Mouse (Mus musculus) ovary, postnatal 10 days (tissue): ENCODE measurements around the gene Mcub.

Experiments
- DNase-seq: peaks from one replicate; pipeline ENCODE4 v3.0.0; 2022; ENCODE audit warnings: low spot score

Gene Mcub

DNA sequence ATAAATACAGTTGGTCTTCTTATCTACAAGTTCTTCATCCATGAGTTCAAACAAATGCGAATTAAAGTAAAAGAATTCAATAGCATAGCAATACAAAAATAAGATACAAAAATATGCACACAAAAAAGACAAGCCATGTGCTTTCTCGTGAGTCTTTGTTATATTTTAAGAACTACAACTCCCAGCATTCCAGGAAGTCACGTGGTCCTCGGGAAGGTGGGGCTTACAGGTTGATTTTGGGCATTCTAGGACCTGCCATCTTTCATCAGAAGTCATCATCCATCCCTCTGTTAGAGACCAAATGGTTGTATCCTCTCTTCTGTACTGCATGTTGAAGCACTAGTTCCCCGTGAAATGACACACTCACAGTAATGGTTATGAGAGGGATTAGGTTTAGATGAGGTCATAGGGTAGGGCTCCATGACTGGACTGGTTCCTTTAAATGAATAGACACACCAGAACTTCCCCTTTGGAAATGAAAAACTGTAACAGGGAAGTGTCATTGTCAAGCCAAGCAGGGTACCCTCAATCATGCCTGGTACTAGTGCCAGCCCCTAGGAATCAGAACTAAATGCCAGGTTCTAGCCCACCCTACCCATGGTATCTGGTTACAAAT is 20.7 kb downstream of the Mcub start:
- no peak for DNase-seq

DNA sequence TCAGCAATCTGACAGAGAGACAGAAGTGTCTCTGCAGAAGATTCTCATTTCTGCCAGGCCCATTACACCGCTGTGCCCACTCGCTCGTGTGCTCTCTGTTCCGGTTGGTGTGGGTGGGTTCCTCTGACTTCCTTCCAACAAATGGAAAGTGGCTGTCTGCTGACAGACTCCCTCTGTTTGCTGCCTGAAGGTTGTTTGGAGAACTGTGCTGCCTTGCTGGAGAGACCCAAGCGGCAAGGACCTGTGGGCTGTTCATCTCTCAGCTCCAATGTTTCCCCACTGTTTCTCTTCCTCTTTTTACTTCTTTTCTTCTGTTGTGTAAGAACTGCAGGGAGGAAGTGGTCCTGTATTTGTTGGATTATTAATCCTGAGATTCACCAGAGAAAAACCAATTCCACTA is 21.6 kb downstream of the Mcub start:
- no peak for DNase-seq

DNA sequence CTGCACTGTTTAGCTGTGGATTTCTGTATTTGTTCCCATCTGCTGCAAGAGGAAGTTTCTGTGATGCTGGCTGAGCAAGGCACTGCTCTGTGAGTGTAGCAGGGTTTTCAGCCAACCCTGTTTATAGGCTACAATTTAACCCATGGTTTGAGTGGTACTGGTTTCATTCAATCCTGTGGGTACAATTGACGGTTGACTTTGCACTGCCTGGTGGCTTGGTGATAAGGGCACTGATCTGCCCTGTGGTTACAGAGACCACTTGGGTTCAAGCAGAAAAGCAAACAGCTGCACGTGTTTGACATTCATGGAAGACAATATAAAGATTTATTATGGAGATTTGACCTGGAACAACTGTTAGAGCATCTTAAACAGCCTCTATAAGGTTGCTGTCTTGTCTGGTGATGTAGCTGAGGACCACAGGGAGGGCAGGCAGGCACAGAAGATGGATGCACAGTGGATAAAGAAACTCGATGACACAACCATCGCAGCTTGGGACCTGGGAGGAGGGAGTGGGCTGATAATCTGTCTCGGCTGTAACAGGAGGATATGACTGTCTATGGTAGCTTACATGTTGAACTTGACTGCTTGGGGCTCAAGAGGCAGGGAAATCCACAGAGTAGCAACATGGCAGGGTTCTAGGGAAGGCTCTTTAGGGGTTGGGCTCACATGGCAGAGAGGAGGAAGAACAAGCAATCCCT is 23.6 kb downstream of the Mcub start:
- no peak for DNase-seq

DNA sequence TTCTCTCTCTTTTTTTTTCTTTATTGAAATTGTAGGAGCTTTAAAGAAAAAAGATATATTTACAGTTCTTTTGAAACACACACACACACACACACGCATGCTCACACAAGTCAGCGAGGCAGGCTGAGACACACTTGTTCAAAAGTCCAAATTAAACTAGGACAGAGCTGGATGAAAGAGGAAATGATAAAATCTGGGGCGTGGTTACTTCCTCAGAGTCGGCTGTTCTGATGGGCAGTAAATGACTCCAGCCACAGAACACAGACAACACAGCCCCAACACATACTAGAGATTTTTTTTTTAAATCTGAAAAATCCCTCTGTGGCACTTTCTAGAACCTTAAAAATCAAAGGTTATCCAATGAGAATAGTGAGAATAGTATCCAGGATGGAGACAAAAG is 26.2 kb downstream of the Mcub start:
- no peak for DNase-seq

DNA sequence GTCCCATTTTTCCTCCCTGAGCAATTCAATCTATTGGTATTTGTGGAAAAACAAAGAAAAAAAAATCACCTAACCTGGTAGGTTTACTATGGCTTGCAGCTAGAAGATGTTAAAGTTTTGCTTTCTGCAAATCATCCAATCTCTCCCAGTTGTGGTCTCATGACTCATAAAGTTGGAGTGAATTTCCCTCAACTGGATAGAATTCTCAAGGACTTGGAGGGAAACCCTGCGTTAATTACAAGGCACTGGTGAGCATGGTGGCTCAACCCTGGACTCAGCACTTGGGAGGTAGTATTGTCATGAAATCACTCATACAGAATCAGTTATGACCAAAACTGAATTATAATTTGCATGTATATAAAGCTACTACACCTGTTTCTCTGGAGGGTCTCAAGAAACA is 28.7 kb downstream of the Mcub start:
- DNase-seq, result no peak

DNA sequence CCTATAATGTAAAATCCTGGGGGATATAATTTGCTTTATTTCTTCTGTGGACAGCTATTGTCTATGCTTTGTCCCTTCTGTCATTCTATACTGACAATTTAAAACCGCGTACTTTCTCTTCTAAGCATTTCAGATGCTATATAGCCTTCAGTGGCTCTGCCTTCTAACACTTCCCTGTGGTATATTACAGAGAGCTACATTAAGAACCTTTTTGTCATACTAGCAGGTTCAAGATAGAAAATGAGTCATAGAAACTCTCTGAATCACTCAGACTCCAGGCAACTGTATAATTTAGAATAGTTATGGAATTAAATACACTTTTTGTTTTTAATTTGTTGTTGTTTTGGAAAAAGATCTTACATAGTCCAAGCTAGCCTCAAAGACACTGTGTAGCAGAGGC is 29.2 kb downstream of the Mcub start:
- no peak for DNase-seq

DNA sequence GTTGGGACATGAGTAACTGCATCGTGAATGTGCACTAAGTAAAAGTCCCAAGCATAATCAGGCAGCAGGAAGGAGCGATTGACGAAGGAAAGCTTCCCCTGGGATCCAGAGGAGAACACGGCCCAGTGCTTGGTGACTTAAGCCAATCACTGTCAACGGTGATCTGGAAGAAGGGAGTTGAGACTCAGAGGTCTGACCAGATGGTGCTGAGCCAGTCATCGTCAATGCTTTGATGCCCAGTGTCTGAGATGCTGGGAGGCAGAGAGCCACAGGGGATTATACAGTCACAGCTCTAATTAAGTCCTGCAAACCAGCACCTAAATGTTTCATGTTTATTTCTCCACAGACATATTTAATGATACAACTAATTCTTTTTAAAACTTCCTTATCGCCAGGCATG is 30.9 kb downstream of the Mcub start:
- no peak for DNase-seq

DNA sequence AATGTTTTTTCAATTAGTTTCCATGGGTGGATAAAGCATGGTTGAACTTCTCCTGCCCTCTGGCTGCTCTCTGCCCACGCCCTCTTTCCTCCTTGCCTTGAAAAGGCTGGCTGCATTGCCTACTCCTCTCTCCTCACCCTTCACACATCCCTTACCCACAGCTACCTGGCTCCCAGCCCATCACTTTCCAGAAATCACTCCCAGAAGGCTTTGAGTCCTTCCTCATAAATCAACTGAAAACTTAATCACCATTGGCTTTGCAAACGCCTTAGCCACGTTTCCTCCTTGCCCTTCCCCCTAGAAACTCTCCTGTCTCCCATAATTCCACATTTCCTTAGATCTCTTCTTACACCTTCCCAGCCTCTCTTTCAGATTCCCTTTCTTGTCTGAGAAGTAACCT is 32.2 kb downstream of the Mcub start:
- DNase-seq, result no peak

DNA sequence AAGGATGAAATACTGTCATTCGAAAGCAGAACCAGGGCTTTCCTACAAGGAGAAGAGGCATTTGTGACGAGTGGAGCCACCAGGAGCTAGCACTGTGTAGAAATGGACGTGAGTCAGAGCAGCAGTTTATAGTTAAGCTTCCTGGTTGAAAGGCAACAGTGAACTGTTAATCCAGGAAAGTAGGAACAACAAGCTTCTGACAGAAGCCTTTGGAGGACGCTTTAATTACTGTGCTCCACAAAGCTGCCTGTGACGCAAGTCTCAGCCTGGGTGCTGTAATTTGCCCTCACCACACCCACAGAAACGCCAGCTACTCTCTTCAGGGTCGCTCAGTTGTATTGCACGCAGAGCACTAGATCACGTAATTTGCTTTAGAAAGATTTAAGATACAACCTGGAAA is 33.4 kb downstream of the Mcub start:
- DNase-seq, result no peak

DNA sequence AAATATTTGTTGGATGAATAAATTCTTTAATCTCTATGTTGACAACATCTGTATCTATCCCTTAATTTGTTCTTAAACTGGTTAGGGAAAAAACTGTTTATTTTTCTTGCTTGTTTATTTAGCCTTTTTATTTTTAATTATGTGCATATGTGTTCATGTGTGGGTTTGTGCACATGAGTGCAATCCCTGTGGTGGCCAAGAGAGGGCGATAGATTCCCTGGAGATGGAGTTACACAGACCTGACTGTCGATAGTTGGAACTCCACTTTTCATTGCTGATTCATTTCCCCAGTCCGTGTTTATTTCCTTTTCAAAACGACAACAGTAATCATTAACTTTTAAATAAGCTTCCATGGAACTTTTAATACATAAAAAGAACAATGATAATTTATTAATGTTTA is 37.6 kb downstream of the Mcub start:
- no peak for DNase-seq

DNA sequence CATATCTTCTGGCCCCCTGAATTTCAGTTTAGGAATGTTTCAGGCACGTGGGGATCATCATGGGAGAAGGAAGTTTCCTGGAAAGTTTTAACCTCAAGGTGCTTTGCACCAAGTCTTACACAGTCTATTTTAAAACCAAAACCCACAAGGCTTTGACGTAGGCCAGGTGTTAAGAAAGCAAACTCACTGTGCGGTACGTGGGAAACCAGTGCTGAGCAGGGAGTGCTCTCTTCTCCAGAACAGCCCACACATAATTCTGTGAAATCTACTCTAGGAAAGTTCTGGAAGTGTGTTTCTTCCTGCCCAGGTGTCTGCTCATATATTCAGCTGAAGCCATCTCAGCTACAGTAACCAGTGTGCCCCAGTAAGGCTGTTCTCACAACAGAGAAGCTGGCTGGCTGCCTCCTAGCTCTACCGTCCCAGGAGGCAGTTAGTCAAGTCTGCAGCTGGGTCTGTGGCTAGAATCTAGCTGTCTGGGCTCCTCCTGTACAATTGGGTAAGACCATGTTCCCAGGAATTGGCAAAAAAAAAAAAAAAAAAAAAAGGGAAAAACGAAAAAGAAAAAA is 39.7 kb downstream of the Mcub start:
- DNase-seq, result no peak

DNA sequence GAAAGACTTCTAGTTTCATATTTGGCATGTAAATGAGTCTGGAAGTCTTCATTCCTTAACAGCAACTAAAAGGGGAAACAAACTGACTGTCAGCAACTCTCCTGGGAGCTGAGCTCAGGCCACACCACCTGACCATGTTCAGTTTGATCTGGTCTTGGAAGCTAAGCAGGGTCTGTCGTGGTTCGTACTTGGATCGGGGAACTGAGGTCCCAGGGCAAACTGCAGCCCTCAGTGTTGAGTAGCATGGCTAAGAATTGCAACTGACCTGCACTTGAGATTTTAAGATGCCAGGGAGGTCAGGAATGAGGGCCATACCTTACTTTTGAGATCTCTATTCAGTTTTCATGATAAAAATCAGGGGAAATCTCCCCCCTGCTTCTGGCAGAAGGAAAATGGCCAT is 44.1 kb downstream of the Mcub start:
- DNase-seq, result no peak

DNA sequence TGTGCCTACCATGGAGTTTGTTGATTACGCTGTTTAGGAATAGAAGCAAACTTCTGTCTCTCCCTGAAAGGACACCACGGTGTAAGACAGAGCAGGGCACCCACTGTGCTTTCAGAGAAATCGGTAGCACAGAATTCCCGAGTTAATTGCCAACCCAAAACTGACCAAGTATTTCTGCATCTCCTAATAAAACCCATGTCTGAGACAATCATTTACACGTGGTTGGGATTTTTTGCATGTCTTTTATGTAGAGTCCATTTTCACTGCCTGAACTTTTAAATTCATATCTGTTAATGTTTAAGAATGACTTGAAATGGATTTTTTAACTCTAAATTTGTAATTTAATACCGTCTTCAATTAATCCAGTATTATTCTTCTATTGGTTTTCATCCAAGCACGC is 46.4 kb downstream of the Mcub start:
- DNase-seq, result no peak

DNA sequence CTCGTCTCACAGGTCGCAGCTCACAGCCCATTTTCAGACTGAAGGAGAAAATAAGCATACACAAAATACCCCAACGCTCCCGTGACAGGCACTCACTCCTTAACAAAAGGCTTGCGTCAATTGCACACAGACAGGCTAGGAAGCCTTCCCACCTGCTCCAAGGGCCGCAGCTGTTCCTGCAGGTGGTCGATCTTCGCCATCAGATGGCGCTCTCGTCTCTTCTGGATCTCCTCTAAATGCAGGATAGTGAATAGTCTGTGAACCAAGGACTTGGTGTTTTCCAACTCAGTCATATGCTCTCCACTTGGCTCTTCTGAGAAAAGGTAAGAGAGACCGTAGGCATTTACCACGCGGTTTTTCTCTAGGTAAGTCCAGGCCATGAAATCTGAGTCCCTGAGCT is 51.6 kb downstream of the Mcub start:
- DNase-seq, result peak; percentile 32

DNA sequence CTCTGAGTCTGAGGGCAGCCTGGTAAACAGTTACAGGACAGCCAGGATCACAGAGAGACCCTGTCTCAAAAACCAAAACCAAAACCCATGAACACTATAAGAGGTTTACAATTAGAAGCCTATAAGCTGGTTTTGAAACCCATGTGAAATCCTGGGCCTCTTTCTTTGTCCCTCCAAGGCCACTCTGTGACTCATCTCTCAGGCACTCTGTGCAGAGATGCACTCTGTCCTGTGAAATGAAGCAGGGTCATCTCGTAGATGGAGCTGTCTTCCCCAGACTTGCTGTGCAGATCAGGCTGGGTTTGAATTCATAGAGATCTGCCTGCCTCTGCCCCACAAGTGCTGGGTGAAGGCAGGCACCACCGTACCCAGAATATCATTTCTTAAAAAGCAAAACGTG is 52.6 kb downstream of the Mcub start:
- no peak for DNase-seq

DNA sequence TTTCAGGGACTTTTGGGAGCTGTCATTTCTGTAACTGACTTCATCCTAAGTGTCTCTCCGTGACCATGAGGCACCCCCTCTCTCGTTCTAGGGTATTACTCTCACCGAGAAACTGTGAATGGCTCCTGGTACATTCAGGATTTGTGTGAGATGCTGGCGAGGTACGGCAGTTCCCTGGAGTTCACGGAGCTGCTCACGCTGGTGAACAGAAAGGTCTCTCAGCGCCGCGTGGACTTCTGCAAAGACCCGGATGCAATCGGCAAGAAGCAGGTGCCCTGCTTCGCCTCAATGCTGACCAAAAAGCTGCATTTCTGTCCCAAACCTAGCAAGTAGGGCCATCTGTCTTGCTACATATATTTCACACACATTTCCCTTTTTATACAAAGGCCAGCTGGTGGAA is 56.8 kb downstream of the Mcub start:
- no peak for DNase-seq

DNA sequence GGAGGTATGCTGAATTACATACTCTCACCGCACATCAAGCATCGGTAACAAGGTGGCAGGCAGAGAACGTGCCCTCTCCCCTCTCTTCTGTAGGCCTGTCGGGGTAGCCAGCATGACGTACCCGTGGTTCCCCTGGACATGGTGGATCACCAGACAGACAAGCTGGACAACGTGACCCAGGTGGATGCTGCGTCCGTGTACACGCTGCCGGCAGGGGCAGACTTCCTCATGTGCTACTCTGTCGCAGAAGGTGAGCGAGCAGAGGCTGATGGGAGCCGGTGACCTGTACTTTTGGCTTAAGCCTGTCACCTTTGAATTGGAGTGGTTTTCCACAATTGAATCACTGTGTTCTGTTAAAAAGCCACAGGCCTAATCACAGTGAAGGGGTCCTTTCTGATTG is 58.0 kb downstream of the Mcub start:
- DNase-seq, result no peak

DNA sequence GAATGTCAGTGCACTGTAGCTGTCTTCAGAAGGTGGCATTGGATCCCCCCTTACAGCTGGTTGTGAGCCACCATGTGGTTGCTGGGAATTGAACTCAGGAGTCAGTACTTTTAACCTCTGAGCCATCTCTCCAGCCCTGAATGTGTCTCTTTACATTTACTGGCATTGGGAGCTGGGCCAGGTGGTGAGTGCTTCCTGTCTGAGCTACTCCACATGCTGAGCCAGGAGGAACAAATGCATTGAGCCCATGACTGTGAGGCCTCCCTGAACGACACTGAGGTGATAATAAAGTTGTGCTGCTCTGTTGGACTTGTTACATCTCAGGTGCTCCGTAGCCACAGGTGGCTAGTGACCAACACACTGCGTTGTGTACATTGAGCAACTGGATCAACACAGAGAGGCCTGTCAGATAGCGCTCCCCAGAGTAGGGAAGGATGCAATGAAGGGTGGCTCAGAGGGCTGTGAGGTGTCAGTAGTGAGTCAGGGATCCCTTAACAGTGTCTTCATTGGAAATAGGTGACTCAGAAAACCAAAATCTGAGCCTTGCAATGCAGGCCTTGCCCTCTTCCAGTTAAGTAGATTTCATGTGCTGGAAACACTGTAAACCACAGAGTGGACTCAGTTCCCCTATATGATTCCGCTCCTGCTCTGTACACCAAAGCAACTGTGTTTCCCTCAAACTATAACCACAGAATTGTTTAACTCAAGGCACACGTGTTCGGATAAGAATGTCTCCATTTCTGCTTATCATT is 65.4 kb downstream of the Mcub start:
- DNase-seq, result no peak

DNA sequence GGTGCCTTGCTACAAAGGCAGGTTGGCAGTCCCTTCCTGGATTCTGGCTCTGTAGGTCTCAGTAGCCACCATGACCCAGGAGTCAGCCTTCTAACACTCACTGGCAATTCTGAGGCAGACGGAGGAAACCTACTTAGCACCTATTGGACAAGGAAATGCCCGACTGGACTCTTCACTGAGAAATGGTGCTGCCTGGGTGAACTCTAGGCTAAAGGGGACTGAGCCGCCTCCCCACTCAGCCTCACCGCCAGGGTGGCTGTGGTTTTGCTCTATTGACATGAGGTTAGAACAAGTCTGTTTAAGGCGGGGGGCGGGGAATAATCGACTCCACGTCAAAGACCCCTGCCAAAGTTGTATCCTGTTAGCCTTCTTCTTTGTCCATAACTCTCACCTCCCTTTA is 66.1 kb downstream of the Mcub start:
- no peak for DNase-seq

DNA sequence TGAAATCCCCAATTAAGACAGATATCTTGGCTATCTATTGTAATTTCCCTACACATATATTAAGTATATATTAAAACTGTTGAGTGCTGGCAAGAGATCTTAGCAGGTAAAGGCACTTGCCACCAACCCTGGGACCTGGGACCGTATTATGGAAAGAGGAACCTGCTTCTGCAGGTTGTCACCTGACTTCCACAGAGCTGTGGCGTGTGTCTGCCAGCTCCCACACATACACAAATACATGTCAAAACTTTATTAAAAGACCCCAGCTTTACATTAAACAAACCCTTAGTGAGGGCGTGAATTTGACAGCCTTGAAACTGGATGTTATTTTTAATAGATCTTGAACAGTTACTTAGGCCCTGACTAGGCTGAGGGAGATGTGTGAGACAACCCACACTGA is 66.6 kb downstream of the Mcub start:
- no peak for DNase-seq

DNA sequence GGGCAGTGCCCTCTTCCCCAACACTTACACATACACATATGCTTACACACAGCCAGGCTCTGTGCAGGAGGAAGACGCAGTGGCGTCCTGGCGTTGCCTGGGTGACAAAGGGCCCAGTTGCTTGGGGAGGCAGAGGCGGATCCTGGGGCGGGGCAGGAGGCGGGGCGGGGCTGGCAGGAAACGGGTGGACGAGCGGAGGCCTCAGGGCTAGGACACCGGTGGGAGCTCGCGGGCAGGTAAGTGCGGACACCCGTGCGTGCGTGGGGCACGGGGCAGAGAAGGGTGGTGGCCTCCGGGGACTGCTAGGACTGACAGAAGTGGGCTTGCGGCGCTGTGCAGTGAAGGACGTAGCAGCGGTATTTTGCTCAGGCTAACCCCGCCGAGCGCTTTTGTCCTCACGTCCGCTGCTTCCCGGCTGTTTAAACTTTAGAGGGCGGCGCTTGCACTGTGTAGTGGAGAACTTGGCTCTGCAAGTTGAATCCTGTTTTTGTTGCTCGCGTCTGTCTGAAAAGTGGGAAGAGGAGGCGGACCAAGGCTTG is 68.7 kb downstream of the Mcub start, which contains the start of gene Casp6:
Gene Casp6 (plus strand): TSS at position 155 of the 539 bp plus-strand sequence.
- peak; percentile 69 for DNase-seq

DNA sequence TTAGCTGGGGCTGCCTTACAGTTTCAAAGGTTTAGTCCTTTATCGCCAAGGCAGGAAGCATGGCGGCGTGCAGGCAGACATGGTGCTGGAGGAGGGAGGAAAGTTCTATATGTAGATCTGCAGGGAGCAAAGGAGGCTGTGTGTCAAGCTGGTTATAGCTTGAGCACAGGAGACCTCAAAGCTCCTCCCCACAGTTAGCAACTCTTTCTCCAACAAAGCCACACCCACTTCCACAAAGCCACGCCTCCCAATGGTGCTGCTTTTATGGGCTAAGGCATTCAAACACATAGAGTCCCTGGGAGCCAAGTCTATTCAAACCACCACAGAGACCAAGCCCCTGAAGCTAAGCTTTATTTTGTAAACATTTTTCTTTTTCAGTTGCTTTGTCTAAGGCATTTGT is 71.1 kb downstream of the Mcub start:
- no peak for DNase-seq

DNA sequence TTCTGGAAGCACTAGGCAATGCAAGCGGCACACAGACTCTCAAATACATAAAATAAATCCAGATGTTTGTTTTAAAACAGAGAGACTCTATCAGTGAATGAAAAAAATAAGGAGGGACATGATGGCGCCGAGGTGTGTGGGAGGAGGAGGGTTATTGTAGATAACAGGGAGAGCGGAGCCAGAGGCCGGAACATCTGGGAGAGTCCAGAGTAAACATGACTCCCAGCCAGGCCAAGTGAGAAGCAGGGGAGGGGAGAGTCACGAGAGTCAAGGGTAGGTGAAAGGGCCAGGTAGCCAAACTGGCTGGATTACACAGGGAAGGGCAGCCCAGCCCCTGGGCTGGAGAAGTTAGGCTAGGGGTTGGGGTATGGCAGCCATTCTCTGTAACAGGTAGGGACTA is 73.4 kb downstream of the Mcub start:
- no peak for DNase-seq
